Mouse (Mus musculus) megakaryocyte-erythroid progenitor cell, adult 5-6 weeks (primary cell): ENCODE measurements around the gene Nfatc4. TPM values are rescaled to one million over a fixed set of nuclear protein-coding genes. Genes with fewer than 3 reads are reported as not detected.

Experiments used
- ATAC-seq: replicated peaks from 2 replicates; pipeline ENCODE4 v1.8.0; 2016; ENCODE audit warnings: mild to moderate bottlenecking, inconsistent platforms; ENCODE audit not compliant: severe bottlenecking, poor library complexity, low FRiP score, low TSS enrichment
- total RNA-seq, 2 experiments: library from RNA; stranded (forward) in 1 of 2; stranded (reverse) in 1 of 2; fragments of 200-1000, 215-1000 nt in 1 of 2; fragments of >200 nt in 1 of 2; fragmentation: Nextera tagmentation in 1 of 2; gene quantifications; 2 replicates each; pipeline ENCODE4 v1.2.3; 2014 to 2017

Gene Nfatc4
- total RNA-seq, 2 experiments from 2014 or later, result not detected

DNA sequence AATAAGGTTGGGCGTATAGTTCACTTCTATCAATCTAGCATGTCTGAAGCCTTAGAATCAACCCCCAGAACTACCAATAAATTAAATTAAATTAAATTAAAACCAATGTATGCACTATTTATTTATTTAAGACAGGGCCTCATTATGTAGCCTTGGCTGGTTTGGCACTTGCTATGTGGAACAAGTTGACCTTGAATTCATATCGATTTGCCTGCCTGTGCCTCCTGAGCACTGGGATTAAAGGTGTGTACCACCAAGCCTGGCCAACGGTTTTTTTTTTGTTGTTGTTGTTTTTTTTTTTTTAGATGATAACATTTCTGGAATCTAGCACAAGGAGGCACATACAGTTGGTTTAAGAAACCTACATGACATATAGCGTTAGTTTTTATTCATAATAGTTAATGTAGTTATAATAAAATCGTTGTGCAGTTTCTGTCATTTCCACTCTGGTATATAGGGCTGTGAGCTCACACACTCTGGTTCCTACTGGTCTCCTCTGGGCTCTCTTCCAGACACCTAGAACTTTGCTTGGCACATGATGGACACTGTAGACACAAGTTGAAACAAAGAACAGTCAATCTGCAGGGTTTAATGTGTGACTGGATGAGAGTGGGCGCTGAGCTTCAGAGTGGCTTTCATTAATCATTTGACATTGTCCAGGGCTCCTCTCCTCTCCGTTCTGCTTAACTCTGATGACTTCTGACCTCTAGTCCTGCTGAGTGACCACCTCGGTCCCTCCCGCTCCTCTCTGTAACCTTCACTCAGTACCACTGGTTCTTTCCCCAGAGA is 22.8 kb downstream of the Nfatc4 start:
- ATAC-seq, result no peak

DNA sequence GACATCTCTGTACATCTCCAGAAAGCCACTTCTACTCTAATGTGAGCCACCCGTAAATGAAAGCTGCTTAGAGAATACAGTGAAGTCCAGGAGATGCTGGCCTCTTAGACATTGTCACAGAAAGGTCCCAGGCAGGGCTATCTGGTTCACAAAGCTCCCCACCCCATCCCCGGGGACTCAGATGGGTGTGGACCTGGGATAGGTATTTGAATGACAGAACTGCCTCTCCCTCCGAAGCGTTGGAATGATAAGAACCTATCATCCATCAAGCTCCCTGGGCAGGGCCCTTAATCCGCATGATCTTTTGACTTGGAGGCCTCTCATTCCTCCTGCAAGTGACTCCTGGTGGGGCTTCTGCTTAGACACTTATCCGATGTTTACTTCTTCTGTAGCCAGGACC is 27.9 kb downstream of the Nfatc4 start:
- no peak for ATAC-seq

DNA sequence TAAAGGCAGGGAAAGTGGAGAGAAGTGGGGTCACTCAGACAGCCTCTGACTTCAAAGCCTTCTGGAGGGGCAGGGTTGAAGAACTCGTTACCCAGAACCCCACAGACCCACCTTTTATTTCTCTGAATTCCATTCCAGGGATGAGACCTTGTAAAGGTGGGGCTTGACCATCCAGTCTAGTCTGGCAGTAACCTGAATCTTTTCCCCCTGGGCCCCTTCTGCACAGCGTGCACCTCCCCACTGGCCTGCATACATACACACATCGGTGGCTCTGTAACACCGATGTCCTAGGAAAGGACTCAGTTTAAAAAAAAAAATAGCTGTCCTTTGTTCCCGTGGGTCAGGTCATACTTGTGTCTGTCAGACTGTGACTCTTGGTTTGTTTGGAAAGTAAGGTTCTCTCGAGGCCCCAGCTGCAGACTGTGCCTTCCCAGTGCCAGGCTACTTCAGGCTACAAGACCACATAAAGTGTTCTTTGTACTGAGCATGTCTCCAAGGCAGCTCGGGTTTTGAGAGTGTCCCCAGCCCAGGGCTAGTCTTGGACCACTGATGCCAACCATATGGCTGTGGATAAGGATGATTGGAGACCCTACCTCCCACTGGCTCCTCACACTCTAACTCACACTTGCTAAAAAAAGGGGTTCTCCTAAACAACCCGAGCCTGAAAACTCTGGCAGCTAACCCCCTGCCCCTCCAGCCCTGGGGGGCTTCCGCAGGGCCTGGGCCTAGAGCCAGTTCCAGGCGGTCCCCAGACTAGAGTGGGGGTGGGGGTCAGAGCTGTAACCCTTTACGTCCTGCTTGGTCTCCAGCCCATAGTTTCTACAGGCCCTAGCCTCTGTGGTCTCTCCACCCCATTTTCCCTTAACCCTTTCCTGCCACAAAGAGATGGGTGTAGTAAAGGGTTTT is 30.0 kb downstream of the Nfatc4 start:
- peak; percentile 42; the same call in 1 of the 2 replicates for ATAC-seq

DNA sequence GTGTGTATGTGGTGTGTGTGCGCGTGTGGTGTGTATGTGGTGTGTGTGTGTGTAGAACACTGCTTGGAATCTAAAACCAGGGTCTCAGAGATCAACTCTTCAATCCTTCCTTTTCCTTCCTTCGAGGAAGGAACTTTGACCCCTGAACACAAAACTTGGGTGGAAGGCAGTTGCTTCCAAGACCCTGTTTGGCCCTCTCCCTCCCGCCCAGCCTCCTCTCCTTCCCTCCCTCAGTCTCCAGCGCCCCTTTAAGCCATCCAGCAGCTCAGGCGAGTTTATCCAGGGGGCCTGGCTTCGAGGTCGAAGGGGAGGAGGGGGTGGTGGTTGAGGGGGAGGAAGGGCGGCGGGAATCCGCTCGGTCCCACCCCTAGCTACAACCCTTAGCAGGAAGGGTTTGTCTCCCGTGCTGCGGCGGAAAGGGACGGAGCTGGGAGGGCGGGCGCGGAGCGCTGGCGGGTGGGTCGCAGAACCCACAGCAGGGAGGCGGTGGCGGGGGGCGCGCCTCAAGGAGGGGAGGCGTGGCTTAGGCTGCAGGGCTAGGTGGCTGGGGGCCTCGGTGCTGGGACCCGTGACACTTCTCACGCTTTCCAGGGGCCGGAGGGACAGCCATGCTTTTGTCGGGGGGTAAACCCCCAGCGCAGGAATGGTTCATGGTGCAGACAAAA is 30.8 kb downstream of the Nfatc4 start, which contains the start of gene Nynrin:
Gene Nynrin (plus strand): TSS at position 390 of the 665 bp plus-strand sequence.
- peak; percentile 62; the same call in 1 of the 2 replicates for ATAC-seq

DNA sequence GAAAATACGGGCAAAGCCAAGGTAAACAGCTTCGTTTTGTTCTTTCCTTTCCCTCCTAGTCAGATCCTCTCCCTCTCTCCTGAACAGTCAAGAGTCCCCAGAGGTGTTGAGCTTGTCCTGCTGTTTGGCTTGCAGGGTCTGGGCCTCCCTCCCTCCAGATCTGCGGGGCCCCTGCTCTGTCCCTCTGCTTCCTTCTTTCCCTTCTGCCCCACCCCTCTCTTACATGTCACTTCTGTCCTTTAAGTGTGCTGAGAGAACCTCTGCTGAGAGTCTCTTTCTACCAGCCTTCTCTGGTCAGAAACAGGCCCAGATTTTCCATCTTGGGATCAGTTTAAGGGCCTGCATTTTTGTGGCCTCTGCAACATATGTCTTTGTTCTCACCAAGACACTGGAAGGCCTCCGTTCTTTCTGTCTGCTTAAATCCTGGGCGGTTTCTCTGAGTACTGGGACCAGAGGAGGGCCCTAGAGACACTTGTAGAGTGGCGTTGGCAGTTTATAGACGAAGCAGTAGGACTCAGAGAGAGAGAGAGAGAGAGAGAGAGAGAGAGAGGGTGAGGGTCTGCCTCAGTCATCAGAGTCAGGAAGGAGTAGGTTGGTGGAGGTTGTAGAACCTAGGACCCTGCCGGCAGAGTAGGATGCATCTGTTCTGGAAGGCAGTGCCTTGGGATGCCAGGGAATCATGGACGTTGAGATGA is 31.6 kb downstream of the Nfatc4 start:
- ATAC-seq, result no peak

DNA sequence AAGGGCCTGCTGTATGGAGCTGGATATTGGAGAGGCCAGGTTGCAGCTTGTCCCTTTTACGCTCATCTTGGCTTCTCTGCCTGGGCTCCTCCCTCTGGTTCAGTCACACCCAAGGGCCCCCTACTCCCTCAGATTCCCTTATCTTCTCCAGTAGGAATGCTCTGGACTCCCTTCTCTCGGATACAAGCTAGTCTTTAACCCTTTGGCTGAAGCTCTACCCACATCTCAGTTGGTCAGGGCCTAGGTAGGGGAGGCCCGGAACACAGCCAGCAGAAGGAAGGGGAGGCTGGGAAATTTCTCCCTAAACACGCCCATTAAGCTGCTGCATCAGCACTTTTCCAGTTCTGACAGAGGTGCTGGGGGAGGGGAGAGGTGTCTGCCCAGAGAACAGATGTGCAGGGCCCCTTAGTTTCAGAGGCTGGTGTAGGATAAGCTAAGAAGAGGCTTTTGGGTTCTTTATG is 32.2 kb downstream of the Nfatc4 start:
- ATAC-seq, result no peak

DNA sequence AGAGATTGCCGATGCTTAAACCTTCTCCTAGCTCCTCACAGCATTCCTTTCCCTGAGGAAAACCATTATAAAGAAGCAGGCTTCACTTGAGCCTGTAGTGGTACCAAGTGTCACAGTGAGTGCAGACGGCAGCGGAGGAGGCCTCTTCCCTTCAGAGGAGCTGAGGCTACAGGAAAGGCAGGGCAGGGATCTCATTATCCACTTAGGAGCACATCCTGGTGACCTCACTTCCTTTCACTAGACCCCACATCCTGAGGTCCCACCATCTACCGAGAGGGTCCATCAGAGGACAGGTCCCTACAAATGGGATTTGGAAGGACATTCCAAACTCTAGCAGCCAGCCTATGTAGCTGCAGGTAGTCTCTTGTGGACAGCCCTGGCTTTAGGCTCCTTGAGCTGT is 34.6 kb downstream of the Nfatc4 start:
- ATAC-seq, result no peak

DNA sequence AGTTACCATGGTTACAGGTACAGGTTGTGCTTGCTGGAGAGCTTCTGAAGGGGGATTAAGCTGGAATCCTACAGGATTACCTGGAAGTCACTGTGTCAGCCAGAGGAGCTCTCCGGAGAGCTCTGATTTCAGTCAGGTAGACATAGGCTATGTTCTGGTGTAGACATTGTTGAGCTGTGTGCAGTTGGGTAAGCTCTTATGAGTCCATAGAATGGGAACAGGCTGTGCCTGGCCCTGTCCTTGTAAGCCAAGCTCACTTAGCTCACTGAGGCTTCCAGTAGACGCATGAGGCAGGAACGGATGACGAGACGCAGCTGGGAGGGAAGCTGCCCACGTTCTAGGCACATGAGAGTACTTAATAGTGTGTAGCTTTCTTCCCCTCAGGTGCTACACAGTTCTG is 39.2 kb downstream of the Nfatc4 start:
- no peak for ATAC-seq

DNA sequence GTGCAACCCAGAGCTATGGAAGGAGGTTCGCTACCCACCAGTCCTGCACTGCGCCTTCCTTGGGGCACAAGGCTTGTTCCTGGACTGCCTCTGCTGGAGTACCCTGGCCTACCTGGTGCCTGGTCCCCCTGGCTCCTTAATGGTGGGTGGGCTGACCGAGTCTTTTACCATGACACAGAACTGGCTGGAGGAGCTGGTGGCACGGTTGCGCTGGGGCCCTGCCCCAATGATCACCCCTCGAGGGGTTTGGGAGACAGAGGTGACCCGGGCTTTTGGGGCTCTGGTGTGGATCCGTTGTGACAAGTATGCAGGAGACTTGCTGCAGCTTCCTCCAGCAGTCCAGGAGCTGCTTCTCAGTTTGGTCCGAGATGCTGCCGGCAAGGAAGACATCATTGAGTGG is 40.0 kb downstream of the Nfatc4 start:
- no peak for ATAC-seq

DNA sequence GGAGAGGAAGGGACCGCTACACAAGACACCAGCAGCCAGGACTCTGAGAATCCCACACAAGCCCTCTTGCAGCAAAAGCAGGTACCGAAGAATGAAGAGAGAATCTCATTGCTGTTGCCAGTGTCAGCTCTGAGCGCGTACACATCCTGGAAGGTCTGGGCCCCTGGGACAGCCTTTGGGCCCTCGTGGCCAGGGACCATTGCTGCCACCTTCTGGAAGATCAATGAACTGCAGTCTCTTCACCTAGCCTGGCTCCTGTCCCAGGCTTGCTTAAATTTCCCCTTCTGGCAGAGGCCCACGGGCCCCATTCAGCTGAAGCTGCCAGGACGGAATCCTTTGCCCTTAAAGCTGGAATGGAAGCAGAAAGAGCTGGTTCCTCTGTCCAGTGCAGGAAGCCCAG is 40.8 kb downstream of the Nfatc4 start:
- peak; percentile 82 for ATAC-seq

DNA sequence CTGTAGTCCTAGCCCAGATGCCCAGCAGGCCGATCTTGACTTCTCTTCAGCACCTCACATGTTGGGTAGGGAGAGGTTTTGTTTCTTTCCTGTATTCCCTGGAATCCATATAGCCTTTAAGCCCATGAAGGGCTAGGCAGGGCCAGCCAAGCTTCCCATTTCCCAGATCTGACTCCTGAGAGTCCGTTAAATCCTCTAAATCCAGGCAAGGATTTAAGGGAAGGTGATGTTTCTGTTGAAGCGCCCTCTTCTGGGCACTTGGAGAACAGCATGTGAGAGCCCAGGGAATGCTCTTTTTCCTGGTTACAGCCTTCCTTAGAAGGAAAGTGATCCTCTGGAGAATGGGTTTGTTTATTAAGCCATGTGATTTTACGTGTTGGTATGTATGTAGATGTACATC is 44.0 kb downstream of the Nfatc4 start:
- ATAC-seq, result no peak

DNA sequence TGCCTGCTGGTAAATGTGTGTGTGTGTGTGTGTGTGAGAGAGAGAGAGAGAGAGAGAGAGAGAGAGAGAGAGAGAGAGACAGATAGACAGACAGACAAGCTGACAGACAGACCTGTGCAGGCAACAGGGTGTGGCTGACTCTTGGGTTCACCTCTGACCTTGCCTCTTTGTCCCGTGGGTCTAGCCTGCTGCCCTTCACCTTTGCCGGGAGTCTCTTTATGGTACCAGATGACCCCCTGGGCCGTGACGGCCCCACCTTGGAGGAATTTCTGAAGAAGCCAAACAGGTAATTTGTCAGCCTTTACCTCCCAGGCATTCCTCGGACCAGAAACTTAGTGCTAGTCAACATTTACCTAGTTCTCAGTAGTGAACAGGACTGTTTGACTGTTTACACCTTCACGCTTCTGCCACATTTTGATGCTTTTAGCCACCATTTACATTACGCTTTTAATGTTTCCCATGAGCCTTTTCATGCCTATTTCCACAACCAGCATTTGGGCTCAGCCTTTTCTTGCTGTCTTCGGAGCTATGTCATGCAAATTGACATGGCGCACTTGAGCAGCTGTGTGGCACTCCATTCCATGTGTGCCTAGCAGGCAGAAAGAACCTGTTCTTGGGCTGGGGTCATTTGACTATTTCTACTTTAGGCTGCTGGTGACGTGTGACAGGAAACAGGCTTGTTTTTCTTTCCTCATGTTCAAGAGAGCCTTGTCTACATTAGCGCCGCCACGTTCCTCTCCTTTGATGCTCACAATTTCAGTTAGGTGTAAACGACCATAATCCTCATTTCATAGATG is 45.5 kb downstream of the Nfatc4 start:
- ATAC-seq, result no peak

DNA sequence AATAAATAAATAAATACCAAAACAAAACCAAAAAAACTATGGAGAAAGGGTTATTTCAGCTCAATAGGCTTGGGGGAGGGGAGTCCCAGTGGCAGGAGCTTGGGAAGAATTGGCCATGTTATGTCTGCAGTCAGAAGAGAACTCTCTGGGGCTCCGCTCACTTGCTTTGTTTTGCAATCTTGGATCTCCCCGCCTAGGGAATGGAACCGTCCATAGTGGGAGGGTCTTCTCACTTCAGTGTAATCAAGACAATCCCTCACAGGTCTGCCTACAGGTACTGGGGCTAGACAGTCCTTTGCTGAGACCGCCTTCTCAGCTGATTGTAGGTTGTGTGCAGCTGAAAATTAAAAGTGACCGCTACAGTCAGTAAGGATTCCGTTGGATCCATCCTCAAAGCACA is 46.6 kb downstream of the Nfatc4 start:
- ATAC-seq, result no peak

DNA sequence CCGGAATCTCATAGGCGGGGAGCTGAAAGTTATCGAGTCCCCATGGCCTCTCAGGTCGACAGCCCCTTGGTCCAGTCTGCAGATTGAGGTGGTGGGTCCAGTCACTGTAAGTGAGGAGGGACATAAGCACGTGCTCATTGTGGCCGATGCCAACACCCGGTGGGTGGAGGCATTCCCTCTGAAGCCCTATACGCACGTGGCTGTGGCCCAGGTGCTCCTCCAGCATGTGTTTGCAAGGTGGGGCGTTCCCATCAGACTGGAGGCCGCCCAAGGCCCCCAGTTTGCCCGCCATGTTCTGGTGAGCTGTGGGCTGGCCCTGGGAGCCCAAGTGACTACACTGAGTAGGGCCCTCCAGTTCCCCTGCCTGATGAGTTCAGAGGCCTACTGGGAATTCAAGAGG is 49.1 kb downstream of the Nfatc4 start:
- ATAC-seq, result no peak

DNA sequence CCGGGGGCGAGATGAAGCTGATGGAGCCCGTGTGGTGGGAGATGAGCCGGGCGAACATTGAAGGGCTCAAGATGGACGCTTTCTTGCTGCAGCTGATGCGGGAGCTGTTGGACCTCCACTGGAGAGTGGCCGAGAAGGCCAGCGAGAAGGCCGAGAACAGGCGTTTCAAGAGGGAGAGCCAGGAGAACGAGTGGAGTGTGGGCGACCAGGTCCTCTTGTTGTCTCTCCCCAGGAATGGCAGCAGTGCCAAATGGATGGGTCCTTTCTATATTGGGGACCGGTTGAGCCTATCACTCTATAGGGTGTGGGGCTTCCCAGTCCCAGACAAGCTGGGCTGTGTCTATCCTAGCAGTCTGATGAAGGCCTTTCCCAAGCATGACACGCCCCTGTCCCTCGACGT is 49.6 kb downstream of the Nfatc4 start:
- ATAC-seq, result no peak

DNA sequence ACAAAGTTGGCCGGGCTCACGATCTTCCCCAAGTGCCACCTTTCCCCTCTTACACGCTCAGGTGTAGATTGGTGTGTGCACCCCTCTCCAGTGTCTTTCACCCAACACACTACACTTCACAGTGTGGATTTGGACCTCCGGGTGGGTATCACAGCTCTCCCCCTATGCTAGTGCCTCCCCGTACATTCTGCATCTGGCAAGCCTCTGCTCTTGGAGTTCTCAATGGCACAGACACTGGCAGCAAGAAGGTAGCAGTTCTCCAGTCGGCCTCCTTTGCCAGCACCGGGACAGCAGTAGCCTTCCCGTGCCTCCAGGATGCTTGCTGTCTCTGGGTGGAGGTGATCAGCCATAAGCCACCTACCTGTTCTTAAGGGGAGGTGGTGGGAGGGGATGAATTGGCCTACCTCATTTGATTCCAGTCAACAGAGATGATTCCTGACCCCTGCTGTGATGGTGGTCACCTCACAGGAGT is 50.3 kb downstream of the Nfatc4 start:
- ATAC-seq, result no peak

DNA sequence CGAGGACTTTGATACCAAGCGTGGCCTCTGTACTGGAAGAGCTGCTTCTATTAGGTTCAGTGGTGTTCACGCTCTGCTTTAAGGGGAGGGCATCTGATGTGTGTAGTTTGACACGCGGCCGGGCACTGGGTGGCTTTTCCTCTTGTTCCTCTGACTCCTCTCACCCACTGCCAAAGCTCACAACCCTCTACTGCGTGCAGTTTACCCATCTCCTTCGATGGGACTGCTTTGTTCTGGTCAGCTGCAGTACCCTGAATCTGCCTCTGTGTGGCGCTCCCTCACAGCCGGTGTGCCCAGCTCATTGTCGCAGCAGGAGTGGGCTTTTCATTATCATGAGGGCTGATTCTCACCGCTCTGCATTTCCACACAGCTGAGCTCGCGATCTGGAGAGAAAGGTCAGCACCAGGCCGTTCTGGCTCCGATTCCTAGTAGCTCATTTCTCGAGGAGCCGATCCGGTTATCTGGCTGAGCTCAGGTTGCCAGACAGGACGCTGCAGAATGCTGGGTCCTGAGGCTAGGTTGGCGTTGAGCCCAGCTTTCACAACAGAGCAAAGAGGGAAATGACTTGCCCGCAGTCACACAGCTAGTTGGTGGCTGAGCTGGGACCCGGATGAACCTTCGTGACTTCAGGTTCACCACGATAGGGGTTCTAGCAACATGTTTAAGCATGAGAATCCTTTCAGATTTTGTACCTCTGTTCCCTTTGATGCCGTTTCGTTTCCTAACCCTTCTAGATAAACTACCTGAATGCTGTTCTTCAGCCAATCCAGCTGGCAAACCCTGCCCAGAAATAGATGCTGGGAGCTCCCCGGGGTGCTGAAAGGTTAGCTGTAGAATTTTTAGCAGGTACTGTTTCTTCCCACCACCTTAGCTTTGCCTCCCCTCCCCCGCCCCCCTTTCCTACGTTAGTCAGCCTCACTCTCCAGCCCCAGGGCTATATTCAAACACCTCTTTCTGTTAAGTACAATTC is 51.1 kb downstream of the Nfatc4 start:
- peak; percentile 74 for ATAC-seq
